Mouse (Mus musculus) heart, embryonic 11.5 days (tissue): ENCODE measurements at regions not wholly inside any gene's neighbourhood (a gene's known extent, or its start where the extent isn't known, plus 50 kb on each side); places are given as distances from the start of the nearest gene placed in this dataset.

Experiments used
- ATAC-seq: fragments of 200-750 bp; cut with Nextera tagmentation; replicated peaks from 2 replicates; pipeline ENCODE4 v1.8.0; 2017; ENCODE audit warnings: moderate library complexity; ENCODE audit not compliant: insufficient number of reproducible peaks, low FRiP score, low TSS enrichment
- H3K27ac ChIP-seq: fragments of 300-500 bp; sonication (generic); 2 replicates; pipeline ENCODE4 v1.5.1; 2014; ENCODE audit warnings: mild to moderate bottlenecking, low read depth, low read length
- H3K27me3 ChIP-seq: fragments of 300-500 bp; sonication (generic); 2 replicates; pipeline ENCODE4 v1.6.1; 2014; ENCODE audit warnings: mild to moderate bottlenecking, low read length, mixed read lengths; ENCODE audit not compliant: control insufficient read depth, insufficient read depth
- H3K36me3 ChIP-seq: fragments of 300-500 bp; sonication (generic); 2 replicates; pipeline ENCODE4 v1.6.1; 2014; ENCODE audit warnings: mild to moderate bottlenecking, low read length, moderate library complexity, mixed read lengths; ENCODE audit not compliant: control insufficient read depth, insufficient read depth
- H3K4me1 ChIP-seq: fragments of 300-500 bp; sonication (generic); 2 replicates; pipeline ENCODE4 v1.6.1; 2014; ENCODE audit warnings: low read length; ENCODE audit not compliant: control insufficient read depth, insufficient read depth
- H3K4me2 ChIP-seq: fragments of 300-500 bp; sonication (generic); 2 replicates; pipeline ENCODE4 v1.6.1; 2014; ENCODE audit warnings: mild to moderate bottlenecking, moderate library complexity
- H3K4me3 ChIP-seq: fragments of 300-500 bp; sonication (generic); 2 replicates; pipeline ENCODE4 v1.5.1; 2014; ENCODE audit warnings: low read depth, low read length
- H3K9ac ChIP-seq: fragments of 300-500 bp; sonication (generic); 2 replicates; pipeline ENCODE4 v1.6.1; 2014; ENCODE audit warnings: mild to moderate bottlenecking, low read depth, low read length, moderate library complexity
- H3K9me3 ChIP-seq: fragments of 300-500 bp; sonication (generic); replicated peaks from 2 replicates; pipeline ENCODE4 v1.6.1; 2016; ENCODE audit warnings: low read length; ENCODE audit not compliant: control insufficient read depth
- WGBS: fragments of 180-500 bp; shearing (Covaris S2); extraction: QIAGEN DNeasy Blood & Tissue Kit; methylation state at CpG from one replicate; pipeline ENCODE4 v1.1.7; 2014; ENCODE audit not compliant: insufficient replicate concordance; 5-methylcytosine and 5-hydroxymethylcytosine counted together

GRCm38 (mm10) chr11:64369516-64369915 lies 65.6 kb upstream of the Hs3st3a1 start:
- no peaks in the 10 kb centered on the region for H3K9me3 ChIP-seq
- H3K27ac ChIP-seq, result no peak overlapping the region
- WGBS, result 83% methylated on average over 8 of the region's 8 CpGs
- H3K9ac ChIP-seq, result no peak overlapping the region
- no peaks in the 10 kb centered on the region for H3K4me1 ChIP-seq
- no peak for ATAC-seq
- no peaks in the 10 kb centered on the region for H3K36me3 ChIP-seq
- no peaks in the 10 kb centered on the region for H3K27me3 ChIP-seq
- no peak overlapping the region for H3K4me3 ChIP-seq
- no peak overlapping the region for H3K4me2 ChIP-seq

GRCm38 (mm10) chr11:64335456-64335855 lies 99.7 kb upstream of the Hs3st3a1 start:
- WGBS, result 56% methylated on average over 11 of the region's 11 CpGs
- Histone ChIP-seq H3K27ac (no peak overlapping the region), H3K36me3 (no peaks in the 10 kb centered on the region), H3K4me1 (peaks cover 11% of the 10 kb centered on the region), H3K4me3 (no peak overlapping the region), H3K9ac (no peak overlapping the region), H3K9me3 (no peaks in the 10 kb centered on the region), H3K4me2 (peak overlapping the region; percentile 37; the same call in 1 of the 2 replicates), H3K27me3 (peaks cover 18% of the 10 kb centered on the region)
- ATAC-seq, result no peak

GRCm38 (mm10) chr11:64332406-64332805 lies 102.7 kb upstream of the Hs3st3a1 start:
- no peak overlapping the region for H3K27ac ChIP-seq
- no peak overlapping the region for H3K9ac ChIP-seq
- no peaks in the 10 kb centered on the region for H3K9me3 ChIP-seq
- peaks cover 11% of the 10 kb centered on the region for H3K4me1 ChIP-seq
- no peaks in the 10 kb centered on the region for H3K36me3 ChIP-seq
- H3K4me3 ChIP-seq, result no peak overlapping the region
- no peak for ATAC-seq
- no peak overlapping the region for H3K4me2 ChIP-seq
- 66% methylated on average over 7 of the region's 7 CpGs for WGBS
- H3K27me3 ChIP-seq, result peaks cover 6% of the 10 kb centered on the region

GRCm38 (mm10) chr11:64331811-64332210 lies 103.3 kb upstream of the Hs3st3a1 start:
- Histone ChIP-seq H3K9me3 (no peaks in the 10 kb centered on the region), H3K27ac (no peak overlapping the region), H3K9ac (no peak overlapping the region), H3K4me3 (no peak overlapping the region), H3K4me1 (peaks cover 11% of the 10 kb centered on the region), H3K27me3 (peaks cover 6% of the 10 kb centered on the region), H3K36me3 (no peaks in the 10 kb centered on the region), H3K4me2 (no peak overlapping the region)
- ATAC-seq, result no peak
- WGBS, result 68% methylated on average over 5 of the region's 5 CpGs

- Histone ChIP-seq H3K9ac (no peak overlapping the region), H3K36me3 (no peaks in the 10 kb centered on the region), H3K27ac (no peak overlapping the region), H3K4me3 (no peak overlapping the region), H3K4me1 (no peaks in the 10 kb centered on the region), H3K27me3 (peaks cover 6% of the 10 kb centered on the region), H3K9me3 (no peaks in the 10 kb centered on the region), H3K4me2 (no peak overlapping the region)
- ATAC-seq, result no peak
- 18% methylated on average over 3 of the region's 3 CpGs for WGBS
Observed at GRCm38 (mm10) chr11:64329129-64329528, 106.0 kb upstream of the Hs3st3a1 start.

- Histone ChIP-seq H3K4me3 (no peak overlapping the region), H3K4me2 (no peak overlapping the region), H3K27me3 (peaks cover 6% of the 10 kb centered on the region), H3K9me3 (no peaks in the 10 kb centered on the region), H3K4me1 (no peaks in the 10 kb centered on the region), H3K27ac (no peak overlapping the region), H3K9ac (no peak overlapping the region), H3K36me3 (no peaks in the 10 kb centered on the region)
- ATAC-seq, result no peak
- WGBS, result 86% methylated on average over 3 of the region's 3 CpGs
Observed at GRCm38 (mm10) chr11:64327771-64328170, 107.4 kb upstream of the Hs3st3a1 start.

GRCm38 (mm10) chr11:64326646-64327045 lies 108.5 kb upstream of the Hs3st3a1 start:
- H3K36me3 ChIP-seq, result no peaks in the 10 kb centered on the region
- WGBS, result 83% methylated on average over 7 of the region's 7 CpGs
- no peak for ATAC-seq

GRCm38 (mm10) chr11:64321900-64322425 lies 113.2 kb upstream of the Hs3st3a1 start:
- no peak overlapping the region for H3K4me3 ChIP-seq
- no peak overlapping the region for H3K27ac ChIP-seq
- no peak overlapping the region for H3K4me2 ChIP-seq
- no peaks in the 10 kb centered on the region for H3K4me1 ChIP-seq
- no peak overlapping the region for H3K9ac ChIP-seq
- no peaks in the 10 kb centered on the region for H3K27me3 ChIP-seq
- H3K9me3 ChIP-seq, result no peaks in the 10 kb centered on the region
- 72% methylated on average over 8 of the region's 8 CpGs for WGBS
- ATAC-seq, result no peak
- H3K36me3 ChIP-seq, result no peaks in the 10 kb centered on the region

More at GRCm38 (mm10) chr11:64326646-64327045, 108.5 kb upstream of the Hs3st3a1 start:
- Histone ChIP-seq H3K4me3 (no peak overlapping the region), H3K9ac (no peak overlapping the region), H3K27me3 (peaks cover 4% of the 10 kb centered on the region), H3K4me1 (no peaks in the 10 kb centered on the region), H3K4me2 (no peak overlapping the region), H3K27ac (no peak overlapping the region), H3K9me3 (no peaks in the 10 kb centered on the region)

GRCm38 (mm10) chr11:64317458-64317857 lies 117.7 kb upstream of the Hs3st3a1 start:
- Histone ChIP-seq H3K27ac (no peak overlapping the region), H3K4me3 (no peak overlapping the region), H3K9ac (no peak overlapping the region), H3K4me2 (no peak overlapping the region), H3K4me1 (no peaks in the 10 kb centered on the region), H3K9me3 (no peaks in the 10 kb centered on the region), H3K27me3 (no peaks in the 10 kb centered on the region; the same call in 1 of the 2 replicates), H3K36me3 (no peaks in the 10 kb centered on the region)
- WGBS, result 80% methylated on average over 6 of the region's 6 CpGs
- no peak for ATAC-seq
